Mouse (Mus musculus) limb, embryonic 15.5 days (tissue): ENCODE measurements around the gene Gm3248. TPM values are rescaled to one million over a fixed set of nuclear protein-coding genes. Genes with fewer than 3 reads are reported as not detected.
"Not testable (repeated sequence)": the region's sequence is repeated elsewhere in the genome, so short reads cannot be mapped to it uniquely, and the experiment has no call there.

Experiments
- ATAC-seq: fragments of 200-750 bp; cut with Nextera tagmentation; 2 replicates; pipeline ENCODE4 v1.8.0; 2017; ENCODE audit warnings: low read depth, moderate TSS enrichment; ENCODE audit not compliant: insufficient number of reproducible peaks, low FRiP score, low TSS enrichment
- H3K27ac ChIP-seq: fragments of 300-500 bp; sonication (generic); 2 replicates; pipeline ENCODE4 v1.5.1; 2015; ENCODE audit warnings: moderate library complexity, mild to moderate bottlenecking, inconsistent platforms
- H3K27me3 ChIP-seq: fragments of 300-500 bp; sonication (generic); 2 replicates; pipeline ENCODE4 v1.6.1; 2015; ENCODE audit warnings: inconsistent platforms
- H3K36me3 ChIP-seq: fragments of 300-500 bp; sonication (generic); 2 replicates; pipeline ENCODE4 v1.6.1; 2015; ENCODE audit warnings: inconsistent platforms
- H3K4me1 ChIP-seq: fragments of 300-500 bp; sonication (generic); 2 replicates; pipeline ENCODE4 v1.6.1; 2015; ENCODE audit warnings: inconsistent platforms
- H3K4me2 ChIP-seq: fragments of 300-500 bp; sonication (generic); 2 replicates; pipeline ENCODE4 v1.6.1; 2015; ENCODE audit warnings: mild to moderate bottlenecking, inconsistent platforms
- H3K4me3 ChIP-seq: fragments of 300-500 bp; sonication (generic); 2 replicates; pipeline ENCODE4 v1.5.1; 2015; ENCODE audit warnings: mild to moderate bottlenecking, inconsistent platforms
- H3K9ac ChIP-seq: fragments of 300-500 bp; sonication (generic); 2 replicates; pipeline ENCODE4 v1.6.1; 2015; ENCODE audit warnings: inconsistent platforms
- H3K9me3 ChIP-seq: fragments of 300-500 bp; sonication (generic); 2 replicates; pipeline ENCODE4 v1.6.1; 2016; ENCODE audit warnings: inconsistent platforms
- WGBS: fragments of 180-500 bp; shearing (Covaris S2); methylation state at CpG from one replicate; pipeline ENCODE4 v1.1.7; 2015; 5-methylcytosine and 5-hydroxymethylcytosine counted together
- polyA plus RNA-seq: library from polyadenylated mRNA; unstranded; fragments of >200 nt; fragmentation: Nextera tagmentation; extraction: Ambion mirVana; gene quantifications from 2 replicates; pipeline ENCODE4 v1.2.1, GENCODE M21; 2015

The Gm3248 gene
- 0.29 and 0.35 TPM in 2 replicates for polyA plus RNA-seq

DNA sequence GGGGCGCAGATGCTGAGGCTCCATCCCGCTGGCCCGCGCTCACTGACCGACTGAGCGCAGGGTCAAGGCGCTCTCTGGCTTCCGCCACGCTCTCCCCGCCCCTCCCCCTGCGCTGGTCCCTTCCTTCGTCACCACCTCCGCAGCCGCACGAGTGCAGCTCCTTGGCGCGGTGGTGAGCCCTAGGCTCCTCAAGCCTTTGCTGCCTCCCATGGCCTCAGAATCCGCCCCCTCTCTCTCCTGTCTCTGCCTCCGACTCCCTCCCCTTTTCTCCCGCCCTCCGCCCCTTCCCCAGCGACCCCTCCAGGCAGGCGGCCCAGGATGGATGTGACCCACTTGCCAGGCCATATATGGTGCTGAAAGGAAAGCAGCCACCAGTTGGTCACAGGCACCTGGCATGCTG lies at the start of gene Gm3248:
TSS of gene Gm3248 (minus strand) at position 111 of the 400 bp plus-strand sequence.
- not testable (repeated sequence) for H3K9me3 ChIP-seq, ATAC-seq
- H3K4me3 ChIP-seq: peak within 1 kb of the TSS; percentile 41

DNA sequence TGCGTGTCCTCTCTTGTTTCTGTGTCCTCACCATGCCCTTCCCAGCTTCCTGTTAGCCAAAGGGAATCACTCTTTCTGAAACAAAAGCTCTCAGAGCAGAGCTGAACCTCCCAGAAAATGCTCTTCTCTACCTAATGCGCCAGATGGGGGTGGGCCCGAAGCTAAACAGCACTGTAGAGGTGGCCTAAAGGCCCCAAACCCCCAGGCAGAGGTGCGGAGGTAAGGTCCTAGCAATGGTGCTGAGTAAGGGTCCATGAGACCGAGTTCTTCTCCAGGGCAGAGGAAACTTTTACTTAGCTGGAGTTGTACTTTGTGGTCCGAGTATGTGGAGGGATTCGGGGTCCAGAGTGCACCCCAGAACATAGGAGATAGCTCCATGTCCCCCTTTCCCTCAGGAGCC lies 25.6 kb upstream of the Gm3248 start:
- H3K27me3 ChIP-seq, ATAC-seq, H3K4me2 ChIP-seq, H3K36me3 ChIP-seq, H3K9ac ChIP-seq, H3K4me3 ChIP-seq, H3K9me3 ChIP-seq, H3K27ac ChIP-seq, H3K4me1 ChIP-seq: not testable (repeated sequence)
- 79% methylated on average over 7 of the region's 7 CpGs for WGBS

More for the DNA sequence above, at the start of gene Gm3248:
- H3K27me3 ChIP-seq, H3K4me1 ChIP-seq, H3K9ac ChIP-seq, H3K27ac ChIP-seq, H3K36me3 ChIP-seq: not testable (repeated sequence)
- H3K4me2 ChIP-seq: peak within 1 kb of the TSS; percentile 72
- 0% methylated on average over 11 of the region's 23 CpGs for WGBS

- WGBS: 74% methylated on average over 2 of the region's 2 CpGs
- H3K27ac ChIP-seq, H3K9ac ChIP-seq, H3K9me3 ChIP-seq, H3K4me2 ChIP-seq, H3K4me3 ChIP-seq, H3K36me3 ChIP-seq, H3K27me3 ChIP-seq, H3K4me1 ChIP-seq, ATAC-seq: not testable (repeated sequence)
These were observed 17.5 kb upstream of the Gm3248 start, which contains the start of gene Gm3453 for GRCm38 (mm10) chr14:5979037-5979436. Gene Gm3453, minus strand, starts transcription at chr14:5979137.

GRCm38 (mm10) chr14:5962441-5962840 lies 896 bp upstream of the Gm3248 start:
- H3K27me3 ChIP-seq, ATAC-seq, H3K9ac ChIP-seq, H3K4me3 ChIP-seq, H3K9me3 ChIP-seq, H3K27ac ChIP-seq, H3K4me1 ChIP-seq, H3K4me2 ChIP-seq, H3K36me3 ChIP-seq: not testable (repeated sequence)
- WGBS: 41% methylated on average over 4 of the region's 4 CpGs

DNA sequence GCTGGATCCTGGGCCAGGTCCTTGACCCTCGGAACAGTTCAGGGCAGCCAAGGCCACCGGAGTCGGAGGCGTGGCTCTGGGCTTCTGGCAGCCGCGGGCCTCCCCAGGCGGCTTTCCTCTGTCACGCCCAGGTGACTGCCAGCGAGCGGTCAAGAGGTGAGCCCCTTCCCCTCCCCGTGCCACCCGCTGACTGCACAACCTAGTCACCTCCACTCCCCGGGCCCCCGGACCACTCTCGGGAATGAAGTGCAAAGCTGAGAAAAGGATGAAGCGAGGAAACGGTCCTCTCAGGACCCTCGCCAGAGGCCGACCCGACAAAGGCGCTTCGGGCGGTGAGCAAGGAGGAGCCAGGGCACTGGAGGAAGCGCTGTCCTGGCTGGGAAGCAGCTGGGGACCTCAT lies 443 bp downstream of the Gm3248 start:
- H3K9ac ChIP-seq, H3K4me1 ChIP-seq, H3K9me3 ChIP-seq, ATAC-seq, H3K36me3 ChIP-seq, H3K27me3 ChIP-seq, H3K27ac ChIP-seq: not testable (repeated sequence)
- peak overlapping the region; percentile 72 for H3K4me2 ChIP-seq
- peak overlapping the region; percentile 41 for H3K4me3 ChIP-seq
- WGBS: under 1% methylated on average over 23 of the region's 24 CpGs

DNA sequence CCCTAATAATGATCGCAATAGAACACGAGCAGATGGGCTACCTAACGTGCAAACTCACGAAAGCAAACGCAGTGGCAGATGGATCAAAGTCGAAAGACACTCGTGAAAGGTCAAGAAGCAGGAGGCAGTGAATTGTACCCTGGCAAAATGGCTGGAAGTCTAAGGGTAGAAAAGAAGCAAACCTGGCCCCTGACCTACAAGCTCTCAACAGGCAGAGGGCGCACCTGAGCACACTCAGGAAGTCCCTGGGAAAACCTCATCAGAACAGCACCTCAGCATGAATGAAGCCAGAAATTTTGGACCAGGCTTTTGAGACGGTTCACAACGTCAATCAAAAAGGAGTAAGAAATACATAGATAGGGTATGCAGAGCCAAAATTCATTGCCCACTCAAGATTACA lies 1.1 kb downstream of the Gm3248 start:
- H3K9ac ChIP-seq, ATAC-seq, H3K4me3 ChIP-seq, H3K4me2 ChIP-seq, H3K36me3 ChIP-seq, H3K27ac ChIP-seq, H3K27me3 ChIP-seq, H3K9me3 ChIP-seq, H3K4me1 ChIP-seq: not testable (repeated sequence)
- 10% methylated on average over 5 of the region's 10 CpGs for WGBS

DNA sequence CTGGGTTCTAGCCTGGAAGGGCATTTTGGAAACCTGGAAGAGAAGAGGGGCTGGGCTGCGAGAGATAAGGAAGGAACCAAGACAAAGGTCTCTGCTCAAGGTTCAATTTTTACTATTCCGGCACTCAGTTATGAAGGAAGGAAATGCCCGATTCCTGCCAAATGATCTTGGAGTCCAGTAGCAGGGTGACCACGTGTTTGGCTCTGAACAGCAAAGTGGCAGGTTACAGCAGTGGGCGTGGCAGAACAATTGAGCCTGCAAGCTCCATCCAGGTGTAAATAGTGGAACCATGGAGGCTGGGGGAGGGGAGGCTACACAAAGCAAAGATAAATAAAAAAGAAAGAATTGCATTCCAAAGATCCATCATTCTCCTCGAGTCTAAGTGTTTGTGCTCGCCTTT lies 38.3 kb downstream of the Gm3248 start:
- H3K4me2 ChIP-seq, H3K9me3 ChIP-seq, ATAC-seq, H3K27me3 ChIP-seq, H3K36me3 ChIP-seq, H3K4me3 ChIP-seq, H3K27ac ChIP-seq, H3K4me1 ChIP-seq, H3K9ac ChIP-seq: not testable (repeated sequence)
- WGBS: 77% methylated on average over 7 of the region's 7 CpGs

- not testable (repeated sequence) for H3K4me3 ChIP-seq, H3K9me3 ChIP-seq, ATAC-seq, H3K27ac ChIP-seq, H3K9ac ChIP-seq, H3K27me3 ChIP-seq, H3K36me3 ChIP-seq, H3K4me1 ChIP-seq, H3K4me2 ChIP-seq
- 77% methylated on average over 4 of the region's 4 CpGs for WGBS
These were observed 43.1 kb downstream of the Gm3248 start for GRCm38 (mm10) chr14:5918330-5918942.

DNA sequence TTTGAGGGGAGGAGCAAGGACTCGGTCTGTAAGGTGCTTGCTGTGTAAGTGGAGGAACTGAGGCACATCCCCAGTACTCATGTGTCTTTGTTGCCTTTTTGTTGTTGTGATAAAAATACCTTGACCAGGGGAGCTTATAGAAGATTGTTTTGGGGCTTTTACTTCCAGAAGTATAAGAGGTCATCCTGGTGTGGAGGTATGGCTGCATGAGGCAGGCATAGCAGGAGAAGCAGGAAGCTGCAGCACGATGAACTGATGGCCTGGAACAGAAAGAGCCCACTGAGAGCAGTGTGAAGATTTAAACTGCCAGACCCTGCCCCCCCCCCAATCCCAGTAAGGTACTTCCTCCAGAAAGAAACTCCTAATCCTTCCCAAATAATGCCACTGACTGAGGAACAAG lies 47.8 kb downstream of the Gm3248 start:
- ATAC-seq, H3K4me3 ChIP-seq, H3K9ac ChIP-seq, H3K27ac ChIP-seq, H3K27me3 ChIP-seq, H3K4me2 ChIP-seq, H3K36me3 ChIP-seq, H3K9me3 ChIP-seq, H3K4me1 ChIP-seq: not testable (repeated sequence)
- WGBS: 87% methylated on average over 2 of the region's 2 CpGs

Other genes with a start within 250 kb of the Gm3248 start
- gene Gm3373, start 220.2 kb downstream of the Gm3248 start, polyA plus RNA-seq: 0.19 and 0.46 TPM in 2 replicates
- 0.47 and 0.61 TPM in 2 replicates for gene Gm3383, start 153.8 kb downstream of the Gm3248 start, polyA plus RNA-seq
- gene Gm3424, start 131.4 kb downstream of the Gm3248 start, polyA plus RNA-seq: not detected in 2 replicates
- gene Gm8237, start 81.4 kb downstream of the Gm3248 start, polyA plus RNA-seq: 0.29 and 0.37 TPM in 2 replicates
- not detected in 2 replicates for gene Gm3453, start 17.4 kb upstream of the Gm3248 start, polyA plus RNA-seq
- not detected in 2 replicates for gene Gm6337, start 96.5 kb upstream of the Gm3248 start, polyA plus RNA-seq
- gene Gm8206, start 132.2 kb upstream of the Gm3248 start, polyA plus RNA-seq: 1.7 and 1.9 TPM in 2 replicates
- gene Gm3468, start 146.9 kb upstream of the Gm3248 start, polyA plus RNA-seq: 1.3 and 1.4 TPM in 2 replicates
- gene Gm3476, start 164.1 kb upstream of the Gm3248 start, polyA plus RNA-seq: not detected in 2 replicates